Mouse (Mus musculus) heart, postnatal 4 days (tissue): ENCODE measurements around the gene Dbx2. TPM values are rescaled to one million over a fixed set of nuclear protein-coding genes. Genes with fewer than 3 reads are reported as not detected.

Experiments
- DNase-seq: peaks from one replicate; pipeline ENCODE4 v3.0.0; 2021
- total RNA-seq, 2 experiments: library from RNA; stranded (reverse); gene quantifications; 2 replicates each; pipeline ENCODE4 v1.2.3; 2021

Gene Dbx2
- total RNA-seq, 2 experiments from 2014 or later: not detected

GRCm38 (mm10) chr15:95622797-95623196, 33.0 kb downstream of the Dbx2 start:
- no peak for DNase-seq

GRCm38 (mm10) chr15:95612600-95612999, 43.2 kb downstream of the Dbx2 start:
- DNase-seq: no peak

GRCm38 (mm10) chr15:95601179-95601578, 54.6 kb downstream of the Dbx2 start:
- DNase-seq: no peak

- DNase-seq: no peak
These were observed 57.1 kb downstream of the Dbx2 start for GRCm38 (mm10) chr15:95598630-95599029.

- no peak for DNase-seq
These were observed 68.9 kb downstream of the Dbx2 start for GRCm38 (mm10) chr15:95586906-95587305.

- no peak for DNase-seq
These were observed 70.9 kb downstream of the Dbx2 start for GRCm38 (mm10) chr15:95584891-95585290.

- peak; percentile 62 for DNase-seq
These were observed 81.1 kb downstream of the Dbx2 start for GRCm38 (mm10) chr15:95574661-95575060.

Other genes with a start within 250 kb of the Dbx2 start
- gene Nell2, start 127.4 kb downstream of the Dbx2 start, total RNA-seq: under 1 TPM in 1 of 2 experiments, not detected in 1; 0.18 TPM
- 10 to 100 TPM; 43.2 to 46.6 TPM for gene Ano6, start 134.9 kb upstream of the Dbx2 start, total RNA-seq